Mouse (Mus musculus) ES-E14 (cell line): ENCODE data around the gene 4921524J17Rik. TPM values are rescaled to one million over a fixed set of nuclear protein-coding genes. Genes with fewer than 3 reads are reported as not detected.

Source experiments
- DNase-seq: peaks from one replicate; pipeline ENCODE4 v3.0.0-alpha.2; 2013; ENCODE audit warnings: low read depth, low spot score
- H3K27ac ChIP-seq: 2 replicates; pipeline ENCODE4 v1.5.1; 2012; ENCODE audit warnings: low read depth, mild to moderate bottlenecking, low read length, moderate library complexity, mixed read lengths; ENCODE audit not compliant: poor library complexity, insufficient read depth, severe bottlenecking
- H3K36me3 ChIP-seq: 2 replicates; pipeline ENCODE4 v1.6.1; 2012; ENCODE audit warnings: mild to moderate bottlenecking, low read length, moderate library complexity, mixed read lengths; ENCODE audit not compliant: control insufficient read depth, poor library complexity, insufficient read depth, severe bottlenecking
- H3K4me1 ChIP-seq, 2 experiments: fragments of 150-350 bp in 1 of 2; sonication (generic) in 1 of 2; 2 replicates each; pipeline ENCODE4 v1.6.1; 2012; ENCODE audit warnings: low read length in 2 of 2, mild to moderate bottlenecking in 1 of 2, mixed read lengths in 1 of 2; ENCODE audit not compliant: control insufficient read depth in 2 of 2, insufficient read depth in 2 of 2, poor library complexity in 1 of 2
- H3K4me3 ChIP-seq, 2 experiments: fragments of 150-350 bp in 1 of 2; sonication (generic) in 1 of 2; 2 replicates each; pipeline ENCODE4 v1.5.1; 2012; ENCODE audit warnings: low read length in 2 of 2, low read depth in 1 of 2, mild to moderate bottlenecking in 1 of 2, mixed read lengths in 1 of 2; ENCODE audit not compliant: insufficient read depth in 1 of 2, poor library complexity in 1 of 2, severe bottlenecking in 1 of 2
- H3K9ac ChIP-seq: 2 replicates; pipeline ENCODE4 v1.6.1; 2012; ENCODE audit warnings: low read depth, mild to moderate bottlenecking, low read length, mixed read lengths; ENCODE audit not compliant: poor library complexity, insufficient read depth, severe bottlenecking
- H3K9me3 ChIP-seq: fragments of 150-350 bp; sonication (generic); 2 replicates; pipeline ENCODE4 v1.6.1; 2012; ENCODE audit warnings: low read depth, mild to moderate bottlenecking, low read length; ENCODE audit not compliant: control insufficient read depth, insufficient read depth
- CHD2 ChIP-seq: IDR thresholded peaks from 2 replicates; pipeline ENCODE4 v1.6.1; 2014; ENCODE audit warnings: mild to moderate bottlenecking, low read depth, low read length, inconsistent platforms
- HCFC1 ChIP-seq: IDR thresholded peaks from 2 replicates; pipeline ENCODE4 v1.6.1; 2012; ENCODE audit warnings: low read length, inconsistent platforms, borderline replicate concordance; ENCODE audit not compliant: insufficient read depth
- MAFK ChIP-seq: IDR thresholded peaks from 2 replicates; pipeline ENCODE4 v1.6.1; 2014; ENCODE audit warnings: mild to moderate bottlenecking, low read depth, low read length, inconsistent platforms; ENCODE audit not compliant: insufficient read depth
- ZC3H11A ChIP-seq: IDR thresholded peaks from 2 replicates; pipeline ENCODE4 v1.6.1; 2012; ENCODE audit warnings: low read depth, mild to moderate bottlenecking, inconsistent platforms, low read length, borderline replicate concordance
- ZNF384 ChIP-seq: IDR thresholded peaks from 2 replicates; pipeline ENCODE4 v1.6.1; 2012; ENCODE audit warnings: low read depth, low read length, inconsistent platforms
- in situ Hi-C, 2 experiments: fragments of 600-800 bp; cut with MboI; formaldehyde crosslinking; loops; one replicate each; pipeline ENCODE4 v1.15.1; 2025; ENCODE audit warnings: low sequenced_read_pairs in 2 of 2, inconsistent platforms in 1 of 2; ENCODE audit not compliant: unreplicated experiment in 2 of 2
- total RNA-seq: library from RNA; depleted of rRNA; stranded (reverse); fragments of 300-350 nt; gene quantifications from 2 replicates; pipeline ENCODE4 v1.2.3, GENCODE M21; 2012

Gene 4921524J17Rik
- total RNA-seq, 1 experiment: 19.5 TPM

DNA sequence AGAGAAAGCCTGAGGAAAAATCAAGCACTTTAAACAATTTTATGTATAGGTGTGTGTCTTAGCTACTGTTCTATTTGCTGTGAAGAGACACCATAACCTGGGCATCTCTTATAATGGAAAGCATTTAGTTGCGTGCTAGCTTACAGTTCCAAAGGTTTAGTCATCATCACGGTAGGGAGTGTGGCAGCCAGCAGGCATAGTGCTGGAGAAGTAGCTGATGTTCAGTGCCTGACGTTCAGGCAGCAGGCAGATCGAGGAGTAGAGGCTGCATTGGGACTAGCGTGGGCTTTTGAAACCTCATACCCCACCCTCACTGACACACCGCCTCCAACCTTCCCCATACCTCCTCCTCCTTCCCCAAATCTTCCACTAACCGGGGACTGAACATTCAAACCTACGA, 38.1 kb upstream of the 4921524J17Rik start:
- Histone ChIP-seq H3K9me3 (no peaks in the 10 kb centered on the region), H3K36me3 (no peaks in the 10 kb centered on the region; the same call in 1 of the 2 replicates), H3K4me1 (peaks cover 9 to 16% of the 10 kb centered on the region in 2 experiments), H3K9ac (no peak overlapping the region), H3K27ac (no peak overlapping the region), H3K4me3 (no peak overlapping the region)
- DNase-seq: no peak
- in situ Hi-C loops: no loop called here
- TF ChIP-seq ZC3H11A (no peak), HCFC1 (no peak), CHD2 (no peak), MAFK (no peak), ZNF384 (no peak)

GRCm38 (mm10) chr8:85466056-85466455, 33.4 kb upstream of the 4921524J17Rik start:
- in situ Hi-C loops: no loop called here
- H3K27ac ChIP-seq: no peak overlapping the region
- TF ChIP-seq HCFC1 (no peak), ZC3H11A (no peak), MAFK (no peak), ZNF384 (no peak), CHD2 (no peak)
- no peak for DNase-seq
- no peaks in the 10 kb centered on the region for H3K9me3 ChIP-seq
- no peak overlapping the region for H3K9ac ChIP-seq
- H3K4me1 ChIP-seq: peaks cover 19% of the 10 kb centered on the region in 2 experiments
- H3K4me3 ChIP-seq: no peak overlapping the region
- no peaks in the 10 kb centered on the region; the same call in 1 of the 2 replicates for H3K36me3 ChIP-seq

- no peak for DNase-seq
- H3K27ac ChIP-seq: no peak overlapping the region
- no peak overlapping the region for H3K9ac ChIP-seq
- no peaks in the 10 kb centered on the region for H3K9me3 ChIP-seq
- in situ Hi-C loops: no loop called here
- TF ChIP-seq ZC3H11A (no peak), ZNF384 (no peak), MAFK (no peak), CHD2 (no peak), HCFC1 (no peak)
- peaks cover 15 to 17% of the 10 kb centered on the region in 2 experiments for H3K4me1 ChIP-seq
- no peaks in the 10 kb centered on the region for H3K36me3 ChIP-seq
- H3K4me3 ChIP-seq: no peak overlapping the region
These were observed 31.7 kb upstream of the 4921524J17Rik start for GRCm38 (mm10) chr8:85464316-85464715.

DNA sequence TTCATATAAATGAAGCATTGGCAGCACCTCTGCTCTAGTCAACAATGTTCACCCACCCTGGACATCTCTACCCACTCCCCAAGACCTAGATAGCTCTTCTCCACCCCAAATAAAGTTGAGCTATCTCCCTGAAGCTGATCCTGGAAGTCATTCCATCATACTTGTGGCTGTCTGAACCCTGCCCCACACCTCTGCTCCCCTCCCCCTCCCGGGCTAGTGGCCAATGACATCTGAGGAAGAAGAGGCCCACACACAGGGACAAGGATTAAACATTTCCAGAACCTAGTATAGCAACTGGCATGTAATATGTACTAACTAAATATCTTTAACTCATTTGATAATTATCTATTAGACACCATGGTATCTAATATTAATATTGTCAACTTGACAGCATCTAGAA, 29.8 kb upstream of the 4921524J17Rik start:
- Histone ChIP-seq H3K4me1 (peaks cover 10 to 13% of the 10 kb centered on the region in 2 experiments; a peak in 3 of 4 replicates), H3K9me3 (no peaks in the 10 kb centered on the region), H3K4me3 (no peak overlapping the region), H3K27ac (no peak overlapping the region), H3K36me3 (no peaks in the 10 kb centered on the region), H3K9ac (no peak overlapping the region)
- in situ Hi-C loops: no loop called here
- TF ChIP-seq HCFC1: no peak
- TF ChIP-seq ZNF384: no peak
- no peak for TF ChIP-seq MAFK
- no peak for TF ChIP-seq ZC3H11A
- TF ChIP-seq CHD2: no peak
- no peak for DNase-seq

DNA sequence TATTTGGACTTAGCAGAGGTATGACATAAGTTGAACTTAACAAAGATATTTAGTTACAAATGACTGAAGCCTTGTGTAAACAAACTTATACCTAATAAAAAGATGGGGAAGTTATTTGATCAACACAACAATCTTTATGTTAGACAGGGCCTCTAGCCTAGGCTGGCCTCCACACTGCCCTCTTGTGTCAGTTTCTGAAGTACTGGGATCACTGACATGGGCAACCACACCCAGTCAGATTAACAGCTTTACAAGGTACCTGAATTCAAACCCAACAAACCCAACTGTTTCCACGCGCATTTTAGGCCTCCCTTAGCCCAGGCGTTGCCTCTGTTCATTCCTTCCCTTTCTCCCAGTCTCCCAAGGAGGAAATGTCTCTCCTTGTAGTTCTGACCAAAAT, 28.7 kb upstream of the 4921524J17Rik start:
- no peak for DNase-seq
- no peak overlapping the region for H3K27ac ChIP-seq

More for the DNA sequence above, 28.7 kb upstream of the 4921524J17Rik start:
- no peaks in the 10 kb centered on the region for H3K36me3 ChIP-seq
- H3K9me3 ChIP-seq: no peaks in the 10 kb centered on the region
- in situ Hi-C loops: no loop called here
- H3K4me1 ChIP-seq: peaks cover 10 to 13% of the 10 kb centered on the region in 2 experiments; a peak in 3 of 4 replicates
- no peak overlapping the region for H3K9ac ChIP-seq
- TF ChIP-seq CHD2: no peak
- no peak overlapping the region for H3K4me3 ChIP-seq
